Mouse (Mus musculus): Measurements from ENCODE around the gene Dpep2nb. TPM values are rescaled to one million over a fixed set of nuclear protein-coding genes. Genes with fewer than 3 reads are reported as not detected.

The Dpep2nb gene
- polyA plus RNA-seq, 1 experiment from 2014 or later: 0.14 TPM

DNA sequence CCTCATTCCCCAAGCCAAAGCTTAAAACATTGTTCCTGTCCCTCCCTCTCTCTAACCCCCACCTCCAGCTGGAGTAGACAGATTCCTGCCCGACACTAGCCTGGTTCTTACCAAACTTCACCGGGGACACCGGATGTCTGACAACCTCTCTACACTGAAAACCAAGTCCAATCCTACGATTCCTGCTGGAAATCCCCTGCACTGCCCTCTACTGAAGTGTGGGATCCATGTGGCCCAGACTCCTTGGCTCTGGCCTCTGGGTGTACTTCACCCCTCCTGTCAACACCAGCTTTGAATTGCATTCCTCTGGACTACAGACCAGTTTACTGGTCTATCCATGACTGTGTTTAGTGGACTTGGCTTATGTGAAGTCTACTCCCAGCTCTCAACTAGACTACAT is 49.2 kb downstream of the Dpep2nb start:
- Histone ChIP-seq H3K4me2 (no peak overlapping the region), H3K36me3 (no peaks in the 10 kb centered on the region), H3K9ac (replicated peaks) (no peak overlapping the region), H3K4me1 (0 out of 2 replicates have a peak, but pooled peaks cover 4% of the 10 kb centered on the region), H3K27ac (replicated peaks) (no peak overlapping the region), H3K9me3 (replicated peaks) (no peaks in the 10 kb centered on the region), H3K4me3 (replicated peaks) (no peak overlapping the region), H3K27me3 (replicated peaks) (no peaks in the 10 kb centered on the region)
- ATAC-seq (ENCODE audit: low FRiP score): no peak
- whole genome bisulfite sequencing: 92% methylated on average over 4 of the region's 4 CpGs

DNA sequence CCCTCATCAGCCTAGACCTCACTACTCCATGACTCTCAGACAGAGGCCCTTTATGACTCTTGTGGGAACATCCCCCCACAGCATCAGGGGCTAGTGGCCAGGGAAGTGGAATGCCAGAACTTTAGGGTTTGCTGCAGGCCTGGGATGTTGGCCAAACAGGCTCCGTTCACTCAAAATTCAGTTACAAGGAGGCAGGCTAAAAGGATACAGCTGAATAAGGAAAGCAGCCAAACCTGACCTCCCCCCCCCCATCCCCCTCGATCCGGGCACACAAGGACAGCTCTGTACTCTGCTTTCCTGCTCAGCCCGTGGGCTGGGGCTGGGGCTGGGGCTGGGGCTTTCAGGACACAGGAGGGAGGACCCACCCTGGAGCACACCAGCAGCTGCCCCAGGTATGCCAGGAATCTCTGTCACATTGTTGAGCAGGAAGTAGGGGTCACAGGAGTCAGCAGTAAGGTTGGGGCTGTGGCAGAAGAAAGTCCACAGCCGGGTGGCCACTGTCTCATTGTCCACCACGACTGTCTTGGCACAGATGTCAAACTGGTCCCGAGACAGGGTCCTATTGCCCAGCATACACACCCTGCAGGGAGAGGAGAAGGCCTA is 54.6 kb downstream of the Dpep2nb start:
- Histone ChIP-seq H3K9ac (replicated peaks) (no peak overlapping the region), H3K27me3 (replicated peaks) (no peaks in the 10 kb centered on the region), H3K36me3 (no peaks in the 10 kb centered on the region), H3K9me3 (replicated peaks) (no peaks in the 10 kb centered on the region), H3K4me2 (no peak overlapping the region), H3K4me3 (replicated peaks) (no peak overlapping the region), H3K4me1 (peaks cover 14% of the 10 kb centered on the region), H3K27ac (replicated peaks) (peak overlapping the region; percentile 80)
- peak; percentile 84 for ATAC-seq (ENCODE audit: low FRiP score)
- WGBS: 68% methylated on average over 7 of the region's 7 CpGs

DNA sequence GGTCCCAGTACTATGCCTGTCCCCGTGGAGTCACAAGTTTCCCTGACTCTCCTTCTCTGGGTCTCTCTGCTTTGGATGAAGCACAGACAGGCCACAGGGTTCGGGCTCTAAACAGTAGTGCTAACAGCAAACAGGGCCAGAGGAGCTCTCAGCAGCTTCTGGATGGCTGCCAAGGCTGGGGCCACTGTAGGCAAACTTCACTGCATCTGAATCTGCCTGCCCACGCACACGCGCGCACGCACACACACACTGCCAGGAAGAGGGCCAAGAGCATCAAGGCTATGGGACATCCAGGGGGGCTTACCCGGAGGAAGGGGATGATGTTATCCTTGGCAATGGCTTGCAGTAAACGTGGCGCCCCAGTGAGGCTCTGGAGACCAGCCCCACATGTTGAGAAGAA is 56.4 kb downstream of the Dpep2nb start:
- H3K9me3 ChIP-seq (replicated peaks): no peaks in the 10 kb centered on the region
- 66% methylated on average over 10 of the region's 10 CpGs for WGBS
- H3K27me3 ChIP-seq (replicated peaks): no peaks in the 10 kb centered on the region
- peaks cover 14% of the 10 kb centered on the region for H3K4me1 ChIP-seq
- H3K4me3 ChIP-seq (replicated peaks): no peak overlapping the region
- ATAC-seq (ENCODE audit: low FRiP score): peak; percentile 31; the same call in 1 of the 2 replicates
- no peak overlapping the region for H3K9ac ChIP-seq (replicated peaks)
- no peaks in the 10 kb centered on the region for H3K36me3 ChIP-seq
- H3K4me2 ChIP-seq: no peak overlapping the region
- H3K27ac ChIP-seq (replicated peaks): peak overlapping the region; percentile 52

Small RNA genes within 50 kb of the gene (microRNA-seq; reads per million reads assigned to microRNA genes)
- gene Mir7074: not detected

Other genes with a start within 250 kb of the Dpep2nb start
- gene Gfod2, start 247.3 kb downstream of the Dpep2nb start, polyA plus RNA-seq (2015; fragmentation: Nextera tagmentation; extraction: Ambion mirVana): 60.5 and 73.8 TPM in 2 replicates
- gene Ranbp10, start 178.6 kb downstream of the Dpep2nb start, polyA plus RNA-seq (2015; fragmentation: Nextera tagmentation; extraction: Ambion mirVana): 9.9 and 10.4 TPM in 2 replicates
- 0.28 and 0.47 TPM in 2 replicates for gene Tsnaxip1, start 178.2 kb downstream of the Dpep2nb start, polyA plus RNA-seq (2015; fragmentation: Nextera tagmentation; extraction: Ambion mirVana)
- gene Cenpt, start 152.7 kb downstream of the Dpep2nb start, polyA plus RNA-seq (2015; fragmentation: Nextera tagmentation; extraction: Ambion mirVana): 47.5 and 49.3 TPM in 2 replicates
- gene Thap11, start 150.8 kb downstream of the Dpep2nb start, polyA plus RNA-seq (2015; fragmentation: Nextera tagmentation; extraction: Ambion mirVana): 55.8 and 58.3 TPM in 2 replicates
- gene Nutf2, start 145.4 kb downstream of the Dpep2nb start, polyA plus RNA-seq (2015; fragmentation: Nextera tagmentation; extraction: Ambion mirVana): 145 and 174 TPM in 2 replicates
- 45.3 and 46.5 TPM in 2 replicates for gene Edc4, start 125.1 kb downstream of the Dpep2nb start, polyA plus RNA-seq (2015; fragmentation: Nextera tagmentation; extraction: Ambion mirVana)
- 1.4 and 1.5 TPM in 2 replicates for gene Nrn1l, start 112.4 kb downstream of the Dpep2nb start, polyA plus RNA-seq (2015; fragmentation: Nextera tagmentation; extraction: Ambion mirVana)
- gene Pskh1, start 105.5 kb downstream of the Dpep2nb start, polyA plus RNA-seq (2015; fragmentation: Nextera tagmentation; extraction: Ambion mirVana): 9.3 and 14.9 TPM in 2 replicates
- gene Ctrl, start 72.1 kb downstream of the Dpep2nb start, polyA plus RNA-seq (2015; fragmentation: Nextera tagmentation; extraction: Ambion mirVana): 3.2 and 3.5 TPM in 2 replicates
- gene Psmb10, start 67.5 kb downstream of the Dpep2nb start, polyA plus RNA-seq (2015; fragmentation: Nextera tagmentation; extraction: Ambion mirVana): 86.8 and 142 TPM in 2 replicates
- 3.1 and 3.3 TPM in 2 replicates for gene Lcat, start 62.6 kb downstream of the Dpep2nb start, polyA plus RNA-seq (2015; fragmentation: Nextera tagmentation; extraction: Ambion mirVana)
- 10.8 and 14.1 TPM in 2 replicates for gene Slc12a4, start 39.9 kb downstream of the Dpep2nb start, polyA plus RNA-seq (2015; fragmentation: Nextera tagmentation; extraction: Ambion mirVana)
- gene Dpep3, start 26.5 kb downstream of the Dpep2nb start, polyA plus RNA-seq (2015; fragmentation: Nextera tagmentation; extraction: Ambion mirVana): not detected in 2 replicates
- 27.8 and 30.6 TPM in 2 replicates for gene Dus2, start 14.6 kb downstream of the Dpep2nb start, polyA plus RNA-seq (2015; fragmentation: Nextera tagmentation; extraction: Ambion mirVana)
- 20.8 and 20.9 TPM in 2 replicates for gene Ddx28, start 5.9 kb upstream of the Dpep2nb start, polyA plus RNA-seq (2015; fragmentation: Nextera tagmentation; extraction: Ambion mirVana)
- gene Nfatc3, start 52.9 kb upstream of the Dpep2nb start, polyA plus RNA-seq (2015; fragmentation: Nextera tagmentation; extraction: Ambion mirVana): 3.5 and 4.4 TPM in 2 replicates
- gene Esrp2, start 131.0 kb upstream of the Dpep2nb start, polyA plus RNA-seq (2015; fragmentation: Nextera tagmentation; extraction: Ambion mirVana): 0.17 and 4.5 TPM in 2 replicates
- gene Pla2g15, start 144.4 kb upstream of the Dpep2nb start, polyA plus RNA-seq (2015; fragmentation: Nextera tagmentation; extraction: Ambion mirVana): 19.1 and 21.6 TPM in 2 replicates
- 55.6 and 61.5 TPM in 2 replicates for gene Slc7a6, start 162.9 kb upstream of the Dpep2nb start, polyA plus RNA-seq (2015; fragmentation: Nextera tagmentation; extraction: Ambion mirVana)
- 36.2 and 36.8 TPM in 2 replicates for gene Slc7a6os, start 205.0 kb upstream of the Dpep2nb start, polyA plus RNA-seq (2015; fragmentation: Nextera tagmentation; extraction: Ambion mirVana)
- 65.5 and 66.5 TPM in 2 replicates for gene Prmt7, start 205.0 kb upstream of the Dpep2nb start, polyA plus RNA-seq (2015; fragmentation: Nextera tagmentation; extraction: Ambion mirVana)

Data from neural tube, embryonic 15.5 days (tissue).